Mouse (Mus musculus) CH12.LX (cell line): ENCODE results near the gene Myh11.

Source experiments
- CTCF ChIP-seq, 2 experiments: IDR thresholded peaks in 1 of 2; conservative IDR thresholded peaks in 1 of 2; 2 replicates each; pipeline ENCODE4 v1.5.1; 2011 to 2012; ENCODE audit warnings: low read depth in 2 of 2, low read length in 2 of 2, improper control_type of control experiment in 1 of 2, inconsistent platforms in 1 of 2, mild to moderate bottlenecking in 1 of 2, moderate library complexity in 1 of 2
- EP300 ChIP-seq: IDR thresholded peaks from 2 replicates; pipeline ENCODE4 v1.6.1; 2011; ENCODE audit warnings: low read length, improper control_type of control experiment
- GABPA ChIP-seq: IDR thresholded peaks from 2 replicates; pipeline ENCODE4 v1.6.1; 2012; ENCODE audit warnings: low read depth, low read length, improper control_type of control experiment, inconsistent platforms; ENCODE audit not compliant: insufficient replicate concordance
- JUND ChIP-seq: conservative IDR thresholded peaks from 2 replicates; pipeline ENCODE4 v1.6.1; 2011; ENCODE audit warnings: low read depth, low read length, improper control_type of control experiment
- POLR2A ChIP-seq: IDR thresholded peaks from 2 replicates; pipeline ENCODE4 v1.6.1; 2011; ENCODE audit warnings: low read depth, mild to moderate bottlenecking, improper control_type of control experiment, low read length
- USF1 ChIP-seq: IDR thresholded peaks from 2 replicates; pipeline ENCODE4 v1.6.1; 2014; ENCODE audit warnings: low read depth, mild to moderate bottlenecking, inconsistent platforms, low read length, improper control_type of control experiment

GRCm38 (mm10) chr16:14297137-14297536 is 6.0 kb upstream of the Myh11 start:
- no peak for TF ChIP-seq CTCF (conservative IDR thresholded peaks at IDR 0.05 in 1 of 2, IDR thresholded peaks at IDR 0.05 in 1 of 2; ENCODE audit: low read depth in 2 of 2, low read length in 2 of 2)
- TF ChIP-seq POLR2A = no peak
- no peak for TF ChIP-seq JUND
- TF ChIP-seq USF1 = no peak
- no peak for TF ChIP-seq EP300
- no peak for TF ChIP-seq GABPA
